Mouse (Mus musculus) megakaryocyte, embryonic 14.5 days (primary cell): ENCODE measurements at regions not wholly inside any gene's neighbourhood (a gene's known extent, or its start where the extent isn't known, plus 50 kb on each side); places are given as distances from the start of the nearest gene placed in this dataset.

ENCODE experiments used
- H3K27me3 ChIP-seq: replicated peaks from 2 replicates; pipeline ENCODE3; 2012; ENCODE audit warnings: inconsistent platforms
- H3K36me3 ChIP-seq: replicated peaks from 2 replicates; pipeline ENCODE3; 2012; ENCODE audit warnings: low read length, inconsistent platforms, mixed read lengths
- H3K4me1 ChIP-seq: 2 replicates; pipeline ENCODE4 v1.6.1; 2012; ENCODE audit warnings: inconsistent platforms
- H3K4me3 ChIP-seq: replicated peaks from 2 replicates; pipeline ENCODE3; 2012; ENCODE audit warnings: moderate library complexity, mild to moderate bottlenecking, inconsistent platforms
- H3K9me3 ChIP-seq: 2 replicates; pipeline ENCODE4 v1.6.1; 2012; ENCODE audit warnings: inconsistent platforms
- FLI1 ChIP-seq: IDR thresholded peaks from 2 replicates; pipeline ENCODE4 v1.6.1; 2012; ENCODE audit warnings: low read length, inconsistent platforms, mixed read lengths
- GATA1 ChIP-seq: IDR thresholded peaks from 3 replicates; pipeline ENCODE4 v1.6.1; 2012; ENCODE audit warnings: mixed read lengths, low read length, inconsistent platforms, borderline replicate concordance

DNA sequence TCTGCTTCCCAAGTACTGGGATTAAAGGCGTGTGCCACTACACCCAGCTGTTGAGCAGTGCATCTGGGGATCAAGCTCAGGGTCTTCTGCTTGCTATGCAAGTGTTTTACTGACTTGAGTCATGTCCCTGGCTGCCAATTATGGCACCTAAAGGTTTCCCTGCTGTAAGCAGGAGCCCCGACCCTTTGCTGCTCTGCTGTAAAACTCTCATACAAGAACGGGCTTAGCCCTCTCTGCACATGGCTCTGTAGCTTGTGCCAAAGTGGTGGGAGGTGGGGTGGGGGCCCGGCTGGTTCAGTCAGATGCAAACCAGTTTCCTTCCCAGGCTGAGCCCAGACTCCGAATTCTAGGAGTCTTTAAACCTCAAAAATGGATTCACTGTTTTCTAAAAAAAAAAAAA is 281.6 kb upstream of the Tbx3 start:
- no peak for TF ChIP-seq GATA1
- no peak for TF ChIP-seq FLI1
- Histone ChIP-seq H3K4me3 (no peak overlapping the region), H3K27me3 (peaks cover 2% of the 10 kb centered on the region), H3K4me1 (no peaks in the 10 kb centered on the region), H3K9me3 (peaks cover 17% of the 10 kb centered on the region), H3K36me3 (no peaks in the 10 kb centered on the region)

DNA sequence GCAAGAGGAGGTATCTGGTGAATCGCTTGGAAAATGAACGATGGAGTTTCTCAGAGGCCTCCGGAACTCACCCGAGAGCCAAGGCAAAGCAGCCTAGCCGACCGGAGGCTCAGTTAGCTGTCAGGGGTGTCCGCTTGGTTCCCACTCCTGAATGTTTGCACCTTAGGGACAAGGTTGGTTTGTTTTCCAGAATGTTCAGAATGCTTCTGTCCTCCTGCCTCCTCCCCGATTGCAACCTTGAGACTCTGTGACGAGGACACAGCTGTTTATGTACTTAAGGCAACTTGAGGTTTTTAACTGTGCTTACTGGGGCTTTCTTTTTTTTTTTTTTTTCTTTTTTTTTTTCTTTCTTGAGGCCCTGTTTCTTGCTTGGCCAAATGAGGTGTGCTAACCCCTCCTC is 281.1 kb upstream of the Tbx3 start:
- peaks cover 2% of the 10 kb centered on the region for H3K27me3 ChIP-seq
- TF ChIP-seq GATA1 (no peak), FLI1 (no peak)
- no peak overlapping the region for H3K4me3 ChIP-seq
- H3K9me3 ChIP-seq = peaks cover 14% of the 10 kb centered on the region
- H3K36me3 ChIP-seq = no peaks in the 10 kb centered on the region
- H3K4me1 ChIP-seq = no peaks in the 10 kb centered on the region

DNA sequence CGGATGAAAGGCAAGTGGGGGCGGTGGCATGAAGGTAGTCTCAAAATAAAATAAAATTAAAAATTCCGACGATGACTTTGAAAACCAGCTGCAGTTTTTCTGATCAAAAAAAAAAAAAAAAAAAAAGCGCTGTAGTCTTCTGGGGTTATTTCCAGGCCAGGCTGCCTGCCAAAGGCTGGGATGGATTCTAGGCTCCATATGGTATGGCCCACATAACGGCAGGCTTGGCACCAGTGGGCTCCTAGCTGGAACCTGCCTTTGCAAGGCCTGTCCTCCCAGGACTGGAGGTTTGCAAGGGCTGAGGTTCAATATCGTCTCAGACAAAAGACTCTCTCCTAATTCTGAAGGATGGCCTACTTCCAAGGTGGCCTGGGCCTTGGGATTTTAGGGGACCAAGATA is 280.6 kb upstream of the Tbx3 start:
- H3K4me3 ChIP-seq = no peak overlapping the region
- H3K36me3 ChIP-seq = no peaks in the 10 kb centered on the region
- peaks cover 2% of the 10 kb centered on the region for H3K27me3 ChIP-seq
- H3K4me1 ChIP-seq = no peaks in the 10 kb centered on the region
- peaks cover 14% of the 10 kb centered on the region for H3K9me3 ChIP-seq
- no peak for TF ChIP-seq FLI1
- TF ChIP-seq GATA1 = no peak

DNA sequence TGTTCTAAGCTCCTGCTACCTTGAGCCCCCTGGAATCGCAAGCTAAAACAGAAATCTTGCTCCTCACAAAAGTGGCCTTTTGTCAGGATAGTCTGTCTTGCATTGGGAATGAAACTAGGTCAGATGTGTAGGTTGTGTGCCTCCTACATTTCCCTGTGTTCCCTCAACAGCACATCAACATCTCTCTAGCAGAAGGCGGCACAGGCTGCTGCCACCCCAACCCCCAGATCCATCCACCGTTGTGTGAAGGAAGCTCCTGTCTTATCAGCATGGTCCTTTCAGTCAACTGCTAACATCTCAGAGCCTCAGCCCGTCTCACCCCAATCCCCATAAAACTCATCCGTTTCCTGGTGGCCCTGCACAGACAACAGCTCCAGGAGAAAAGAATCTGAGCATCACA is 272.0 kb upstream of the Tbx3 start:
- Histone ChIP-seq H3K36me3 (no peaks in the 10 kb centered on the region), H3K4me1 (no peaks in the 10 kb centered on the region), H3K4me3 (no peak overlapping the region), H3K27me3 (no peaks in the 10 kb centered on the region), H3K9me3 (peaks cover 14% of the 10 kb centered on the region; the same call in 1 of the 2 replicates)
- TF ChIP-seq FLI1 = no peak
- no peak for TF ChIP-seq GATA1

DNA sequence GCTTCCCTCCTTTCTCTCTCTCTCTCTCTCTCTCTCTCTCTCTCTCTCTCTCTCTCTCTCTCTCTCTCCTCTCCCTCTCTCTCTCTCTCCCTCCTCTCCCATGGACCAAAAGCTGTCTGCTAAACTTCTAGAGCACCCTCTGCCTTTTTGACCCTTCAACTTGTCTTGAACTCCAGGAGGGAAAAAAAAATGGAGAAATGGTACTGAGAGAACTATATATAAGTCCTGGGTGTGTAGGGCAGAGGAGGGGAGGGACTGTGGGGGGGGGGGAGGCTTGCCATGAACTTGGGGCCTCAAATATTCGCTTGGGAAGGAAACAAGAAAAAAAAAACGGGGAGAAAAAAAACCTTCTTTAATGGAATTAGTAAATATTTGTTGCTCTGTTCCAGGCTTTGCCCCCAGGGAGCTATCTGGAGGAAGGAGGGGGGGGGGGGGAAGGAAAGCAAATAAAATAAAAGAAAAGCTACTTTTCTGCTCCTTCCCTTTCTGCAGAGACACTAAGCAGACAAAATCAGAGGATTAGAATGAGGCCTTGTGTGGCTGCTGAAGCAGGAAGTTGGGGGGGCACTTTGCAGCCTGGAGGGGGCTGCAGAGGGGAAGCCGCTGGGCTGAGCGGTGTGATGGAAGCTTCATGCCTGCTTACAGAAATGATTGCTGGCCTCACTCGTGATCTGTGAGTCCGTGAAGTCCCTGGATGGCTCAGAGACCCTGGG is 270.1 kb upstream of the Tbx3 start:
- H3K4me3 ChIP-seq = no peak overlapping the region
- H3K27me3 ChIP-seq = no peaks in the 10 kb centered on the region
- no peak for TF ChIP-seq FLI1
- TF ChIP-seq GATA1 = no peak
- no peaks in the 10 kb centered on the region for H3K4me1 ChIP-seq
- no peaks in the 10 kb centered on the region for H3K36me3 ChIP-seq
- peaks cover 14% of the 10 kb centered on the region; the same call in 1 of the 2 replicates for H3K9me3 ChIP-seq

DNA sequence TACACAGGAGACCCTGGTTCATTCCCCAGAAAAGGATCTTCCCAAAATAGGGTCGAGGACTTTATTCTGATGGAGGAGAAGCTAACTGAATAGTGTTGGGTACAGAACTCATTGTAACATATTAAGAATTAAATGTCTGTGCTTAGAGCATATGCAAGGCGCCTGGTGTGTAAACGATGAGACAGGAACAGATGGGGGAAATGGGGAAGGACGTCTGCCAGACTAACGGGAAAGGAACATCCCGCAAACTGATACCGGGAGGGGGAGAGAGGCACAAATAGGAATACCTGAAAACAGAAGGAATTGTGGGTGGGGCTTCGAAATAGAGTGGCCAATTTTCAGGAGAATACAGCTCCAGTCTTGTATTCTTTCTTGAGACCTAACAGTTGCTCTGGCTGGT is 268.6 kb upstream of the Tbx3 start:
- H3K4me1 ChIP-seq = no peaks in the 10 kb centered on the region
- TF ChIP-seq FLI1 (no peak), GATA1 (no peak)
- no peaks in the 10 kb centered on the region for H3K27me3 ChIP-seq
- no peak overlapping the region for H3K4me3 ChIP-seq
- peaks cover 14% of the 10 kb centered on the region; the same call in 1 of the 2 replicates for H3K9me3 ChIP-seq
- no peaks in the 10 kb centered on the region for H3K36me3 ChIP-seq

DNA sequence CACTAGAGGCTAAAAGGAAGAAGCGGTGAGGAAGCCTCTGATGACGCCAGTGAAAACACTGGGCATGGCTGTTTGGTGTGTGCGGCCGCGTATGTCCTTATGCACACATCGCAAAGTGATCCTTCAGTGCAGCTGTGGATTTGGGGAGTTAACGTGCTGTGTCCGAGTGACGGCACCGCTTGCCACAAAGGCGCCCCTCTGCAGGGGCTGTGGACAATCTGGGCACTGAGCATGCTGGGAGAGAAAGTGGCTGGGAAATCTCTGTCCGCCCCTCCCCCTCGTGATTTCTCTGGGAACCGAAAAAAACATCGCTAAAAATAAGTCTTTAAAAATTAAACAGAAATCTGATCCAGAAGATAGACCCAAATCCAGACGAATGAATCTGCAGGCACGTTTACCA is 267.8 kb upstream of the Tbx3 start:
- H3K4me1 ChIP-seq = no peaks in the 10 kb centered on the region
- no peak overlapping the region for H3K4me3 ChIP-seq
- H3K36me3 ChIP-seq = no peaks in the 10 kb centered on the region
- H3K27me3 ChIP-seq = no peaks in the 10 kb centered on the region
- H3K9me3 ChIP-seq = peaks cover 8% of the 10 kb centered on the region
- TF ChIP-seq FLI1 = no peak
- no peak for TF ChIP-seq GATA1

DNA sequence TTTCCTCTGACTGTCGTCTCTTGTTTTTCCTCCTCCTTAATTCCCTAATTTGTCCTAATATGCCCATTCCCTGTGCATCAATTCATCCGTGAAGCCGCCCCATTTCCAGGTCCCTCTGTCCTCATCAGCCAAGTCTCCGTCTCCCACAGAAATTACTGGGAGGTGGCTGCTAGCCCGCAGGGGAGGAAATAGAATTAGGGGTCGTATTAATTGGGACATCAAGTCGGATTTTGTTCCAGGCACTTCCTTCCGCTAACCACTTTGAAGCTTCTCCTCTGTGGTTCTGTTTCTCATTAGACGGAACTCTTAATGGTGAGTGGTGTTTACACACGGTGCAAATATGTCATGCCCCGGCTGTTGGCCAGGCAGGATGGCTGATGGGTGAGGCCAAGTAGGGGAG is 259.5 kb upstream of the Tbx3 start:
- Histone ChIP-seq H3K9me3 (peaks cover 64% of the 10 kb centered on the region), H3K27me3 (no peaks in the 10 kb centered on the region)
- no peak for TF ChIP-seq GATA1
- TF ChIP-seq FLI1 = no peak

DNA sequence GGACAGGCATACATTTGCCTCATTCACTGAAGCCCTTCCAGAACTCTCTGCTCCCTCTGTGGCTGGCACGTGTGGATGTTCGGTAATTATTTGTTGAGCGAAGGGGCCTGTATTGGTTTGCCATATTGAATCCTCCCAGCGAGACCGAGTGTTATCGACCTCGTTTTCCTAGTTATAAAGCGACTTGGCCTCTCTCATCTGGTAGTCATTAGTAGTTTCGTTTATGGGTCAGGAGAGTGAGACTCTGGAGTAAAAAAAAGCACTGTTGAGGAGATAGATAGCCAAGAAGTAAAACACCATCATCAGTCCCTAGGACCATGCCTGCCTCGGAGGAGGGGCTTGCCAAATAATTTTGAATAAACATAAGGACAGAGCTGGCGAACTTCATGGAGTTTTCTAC is 254.6 kb upstream of the Tbx3 start:
- TF ChIP-seq FLI1 (no peak), GATA1 (no peak)
- H3K9me3 ChIP-seq = peaks cover 41% of the 10 kb centered on the region
- no peaks in the 10 kb centered on the region for H3K36me3 ChIP-seq
- no peaks in the 10 kb centered on the region for H3K27me3 ChIP-seq
- H3K4me1 ChIP-seq = no peaks in the 10 kb centered on the region
- H3K4me3 ChIP-seq = no peak overlapping the region

More for the DNA sequence above, 259.5 kb upstream of the Tbx3 start:
- no peak overlapping the region for H3K4me3 ChIP-seq
- H3K4me1 ChIP-seq = no peaks in the 10 kb centered on the region
- no peaks in the 10 kb centered on the region for H3K36me3 ChIP-seq

DNA sequence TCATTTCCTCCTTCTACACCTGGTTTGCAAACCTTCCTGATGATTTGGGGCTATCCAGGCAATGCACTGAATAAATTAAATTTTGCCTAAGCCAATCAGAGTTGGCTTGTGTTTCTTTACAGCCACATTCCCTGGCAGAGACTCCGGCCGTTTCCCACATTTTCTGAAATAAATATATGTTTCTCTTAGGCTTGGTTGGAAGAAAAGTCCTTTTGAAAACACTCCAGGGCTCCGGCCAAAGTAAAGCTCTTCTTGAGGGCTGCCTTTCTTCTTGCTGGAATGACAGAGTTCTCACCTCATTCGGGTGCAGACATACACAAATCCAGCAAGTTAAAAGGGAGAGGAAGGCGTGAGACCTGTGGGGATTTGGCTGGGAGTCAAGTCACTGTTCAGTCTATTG is 252.0 kb upstream of the Tbx3 start:
- H3K4me3 ChIP-seq = no peak overlapping the region
- peaks cover 32% of the 10 kb centered on the region for H3K9me3 ChIP-seq
- TF ChIP-seq FLI1 (no peak), GATA1 (no peak)
- H3K27me3 ChIP-seq = no peaks in the 10 kb centered on the region
- no peaks in the 10 kb centered on the region for H3K36me3 ChIP-seq
- no peaks in the 10 kb centered on the region for H3K4me1 ChIP-seq
